11 mouse cellular contexts compared by ENCODE assay signal in the genomic region with DNA sequence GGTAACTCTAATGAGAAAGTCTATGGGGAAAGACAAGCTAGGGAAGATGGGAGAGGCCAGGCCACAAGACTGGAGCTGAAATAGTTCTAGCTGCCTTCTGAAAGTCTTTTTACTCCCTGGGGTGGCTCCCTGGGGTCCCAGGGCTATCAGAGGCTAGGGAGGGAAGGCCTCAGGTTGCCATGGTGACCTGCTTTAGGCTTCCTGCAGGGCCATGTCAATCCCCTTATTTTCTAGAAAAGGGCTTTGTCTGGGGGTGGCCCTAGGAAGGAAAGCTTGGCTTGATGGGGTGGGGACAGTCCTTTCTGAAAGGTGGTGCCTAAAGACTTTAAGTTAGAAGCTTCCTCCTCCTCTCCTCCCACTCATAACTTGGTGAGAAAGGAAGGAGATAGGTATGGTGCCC. TPM values are rescaled to one million over a fixed set of nuclear protein-coding genes. Genes with fewer than 3 reads are reported as not detected.
DNase-seq lines count a peak whose midpoint lies in the region; ATAC-seq and TF ChIP-seq lines count a peak whose summit lies in the region.
"Had no signal": no experiment of that assay in that cellular context is flagged by ENCODE, and none has a peak within 500 bp of the region (broad histone marks: within the 10 kb centered on the region; RNA-seq: fewer than 3 reads in every experiment).

No protein-coding gene starts in this region.

- no peak for ATAC-seq in kidney, embryonic 16.5 days (ENCODE audit: low FRiP score, low TSS enrichment)
- no peak for ATAC-seq in embryonic facial prominence, embryonic 14.5 days (ENCODE audit: low read depth)
- ATAC-seq in hindbrain, embryonic 13.5 days (ENCODE audit: low FRiP score), result no peak
- ATAC-seq: Patski had no signal

- no peak for TF ChIP-seq POLR2A in myocyte (IDR thresholded peaks at IDR 0.05; ENCODE audit: insufficient read length, low read depth)

- H3K27me3 ChIP-seq in kidney, embryonic 16.5 days (ENCODE audit: insufficient read depth, low read length), result no peaks in the 10 kb centered on the region; the same call in 1 of the 2 replicates
- no peaks in the 10 kb centered on the region; the same call in none of the 2 replicates for H3K27me3 ChIP-seq in embryonic facial prominence, embryonic 14.5 days (replicated peaks; ENCODE audit: control insufficient read depth, insufficient read depth, low read length)
- H3K27me3 ChIP-seq in hindbrain, embryonic 13.5 days, result peaks cover 7% of the 10 kb centered on the region; the same call in 1 of the 2 replicates
- H3K27me3 ChIP-seq in myocyte (ENCODE audit: control insufficient read depth, insufficient read depth, insufficient read length), result no peaks in the 10 kb centered on the region
- H3K27me3 ChIP-seq: Patski had no signal

- peak overlapping the region; percentile 48 for H3K9ac ChIP-seq in kidney, embryonic 16.5 days (replicated peaks; ENCODE audit: low read length)
- H3K9ac ChIP-seq in embryonic facial prominence, embryonic 14.5 days (ENCODE audit: low read depth, low read length), result no peak overlapping the region
- no peak overlapping the region for H3K9ac ChIP-seq in hindbrain, embryonic 13.5 days

- peak overlapping the region; percentile 58 for H3K4me2 ChIP-seq in kidney, embryonic 16.5 days (replicated peaks; ENCODE audit: low read depth, low read length)
- peak overlapping the region; percentile 66 for H3K4me2 ChIP-seq in embryonic facial prominence, embryonic 14.5 days (ENCODE audit: low read depth, low read length)
- H3K4me2 ChIP-seq in hindbrain, embryonic 13.5 days, result peak overlapping the region; percentile 75
- peak overlapping the region; percentile 82 for H3K4me2 ChIP-seq in myocyte (ENCODE audit: low read depth)

- DNase-seq in kidney, postnatal 36 days, result no peak
- no peak for DNase-seq in embryonic facial prominence, embryonic 14.5 days (ENCODE audit: low spot score)
- no peak for DNase-seq in testis, postnatal 10 days (ENCODE audit: low spot score)
- no peak for DNase-seq in thymus, postnatal 0 days (ENCODE audit: low spot score)
- no peak for DNase-seq in layer of hippocampus, adult 9-10 months (ENCODE audit: low spot score)
- DNase-seq: cerebellum, adult 11-12 months; gastrocnemius, postnatal 10 days had no signal

- H3K36me3 ChIP-seq in kidney, embryonic 16.5 days (ENCODE audit: insufficient read depth, low read length), result peaks cover 14% of the 10 kb centered on the region; the same call in 1 of the 2 replicates
- H3K36me3 ChIP-seq in embryonic facial prominence, embryonic 14.5 days (ENCODE audit: control insufficient read depth, insufficient read depth, low read length), result peaks cover 13% of the 10 kb centered on the region
- peaks cover 12% of the 10 kb centered on the region for H3K36me3 ChIP-seq in hindbrain, embryonic 13.5 days
- H3K36me3 ChIP-seq in myocyte (ENCODE audit: control insufficient read depth, insufficient read depth), result no peaks in the 10 kb centered on the region

- no peak overlapping the region for H3K27ac ChIP-seq in kidney, embryonic 16.5 days (ENCODE audit: low read length)
- H3K27ac ChIP-seq in embryonic facial prominence, embryonic 14.5 days (replicated peaks; ENCODE audit: low read depth, low read length), result no peak overlapping the region
- H3K27ac ChIP-seq in hindbrain, embryonic 13.5 days, result no peak overlapping the region

- H3K9me3 ChIP-seq in kidney, embryonic 16.5 days (ENCODE audit: low read length), result no peaks in the 10 kb centered on the region; the same call in 1 of the 2 replicates
- no peaks in the 10 kb centered on the region for H3K9me3 ChIP-seq in embryonic facial prominence, embryonic 14.5 days (ENCODE audit: control insufficient read depth, low read length)
- H3K9me3 ChIP-seq in hindbrain, embryonic 13.5 days, result no peaks in the 10 kb centered on the region

- peaks cover 44% of the 10 kb centered on the region for H3K4me1 ChIP-seq in kidney, embryonic 16.5 days (ENCODE audit: insufficient read depth, low read length)
- H3K4me1 ChIP-seq in embryonic facial prominence, embryonic 14.5 days (ENCODE audit: control insufficient read depth, insufficient read depth, low read length), result peaks cover 14% of the 10 kb centered on the region; the same call in 1 of the 2 replicates
- peaks cover 57% of the 10 kb centered on the region for H3K4me1 ChIP-seq in hindbrain, embryonic 13.5 days (replicated peaks)

- H3K4me3 ChIP-seq in kidney, embryonic 16.5 days (ENCODE audit: low read length), result peak overlapping the region; percentile 73; the same call in 1 of the 2 replicates
- H3K4me3 ChIP-seq in embryonic facial prominence, embryonic 14.5 days (ENCODE audit: low read depth, low read length), result no peak overlapping the region
- no peak overlapping the region for H3K4me3 ChIP-seq in hindbrain, embryonic 13.5 days
- no peak overlapping the region for H3K4me3 ChIP-seq in myocyte

- H3ac ChIP-seq in myocyte (ENCODE audit: control insufficient read depth, insufficient read length), result no peak overlapping the region

- peaks cover 58% of the 10 kb centered on the region for H3K79me2 ChIP-seq in myocyte (ENCODE audit: control insufficient read depth, insufficient read depth)

TF ChIP-seq in myocyte, 11 proteins besides CTCF, POLR2A, EP300 and RAD21:
- no peak for TF ChIP-seq MAX (IDR thresholded peaks at IDR 0.05; ENCODE audit: low read depth)
- TF ChIP-seq MYOD1 (IDR thresholded peaks at IDR 0.05; ENCODE audit: control insufficient read depth in 1 of 3, insufficient read length in 2 of 3, low read depth in 2 of 3), result no peak
- no peak for TF ChIP-seq TCF3 (IDR thresholded peaks at IDR 0.05; ENCODE audit: insufficient read length, low read depth)
- TF ChIP-seq SRF (IDR thresholded peaks at IDR 0.05; ENCODE audit: control insufficient read depth, insufficient read length, low read depth), result no peak
- TF ChIP-seq CEBPB (IDR thresholded peaks at IDR 0.05; ENCODE audit: insufficient read depth, poor library complexity, severe bottlenecking), result no peak
- TF ChIP-seq POLR2AphosphoS2 (IDR thresholded peaks at IDR 0.05; ENCODE audit: insufficient read length, low read depth), result no peak
- TF ChIP-seq TCF12 (IDR thresholded peaks at IDR 0.05; ENCODE audit: insufficient read depth, poor library complexity, severe bottlenecking), result no peak
- no peak for TF ChIP-seq E2F4 (IDR thresholded peaks at IDR 0.05; ENCODE audit: insufficient read depth)
- no peak for TF ChIP-seq MYOG (IDR thresholded peaks at IDR 0.05; ENCODE audit: control insufficient read depth in 1 of 3, insufficient read depth in 1 of 3, insufficient read length in 2 of 3, low read depth in 2 of 3)
- no peak for TF ChIP-seq REST (IDR thresholded peaks at IDR 0.05; ENCODE audit: insufficient read depth, insufficient read length)
- TF ChIP-seq USF1 (IDR thresholded peaks at IDR 0.05; ENCODE audit: low read depth), result no peak

RNA-seq across cellular contexts. Expression of a gene that starts 6.0 kb away (rescaled TPM):
- polyA plus RNA-seq in kidney, embryonic 16.5 days (2015; fragmentation: Nextera tagmentation; extraction: Ambion mirVana), result 57.0 and 59.1 TPM in 2 replicates
- 36.7 and 41.4 TPM in 2 replicates for polyA plus RNA-seq in embryonic facial prominence, embryonic 14.5 days (2014; fragmentation: Nextera tagmentation; extraction: Ambion mirVana)
- polyA plus RNA-seq in hindbrain, embryonic 13.5 days (2015; fragmentation: Nextera tagmentation; extraction: Ambion mirVana), result 26.6 and 33.0 TPM in 2 replicates
- polyA plus RNA-seq in myocyte (2012; fragmentation: generic; extraction: Trizol), result 17.6 TPM
- 4.8 and 5.0 TPM in 2 replicates for polyA plus RNA-seq in thymus, postnatal 0 days (2015; fragmentation: Nextera tagmentation; extraction: Ambion mirVana)
